Mouse (Mus musculus): ENCODE data around the gene Gm37240.

GRCm38 (mm10) chr3:85048569-85048968 is 838.7 kb downstream of the Gm37240 start:
- TF ChIP-seq POLR2A (IDR thresholded peaks at IDR 0.05; ENCODE audit: insufficient read depth, low read length) = no peak
- no peak for TF ChIP-seq CTCF (IDR thresholded peaks at IDR 0.05; ENCODE audit: low read depth, low read length)

Data from ES-Bruce4 (cell line).